Mouse (Mus musculus) frontal cortex, postnatal 36 days (tissue): Measurements from ENCODE around the gene Prss50.
A peak's percentile ranks its signal among the peaks of the same experiment; 100 is the strongest.
"Not testable (repeated sequence)": the region's sequence is repeated elsewhere in the genome, so short reads cannot be mapped to it uniquely, and the experiment has no call there.

Experiments used
- DNase-seq, 2 experiments: peaks; one replicate each; pipeline ENCODE4 v3.0.0; 2022; ENCODE audit warnings: low spot score in 2 of 2

Prss50 gene

GRCm38 (mm10) chr9:110857781-110858472 is at the start of gene Prss50:
Gene Prss50, plus strand, starts transcription at chr9:110857967.
- DNase-seq = no peak

GRCm38 (mm10) chr9:110810051-110810450 is 47.7 kb upstream of the Prss50 start:
- DNase-seq = peak; percentile 5 to 18

GRCm38 (mm10) chr9:110813789-110814188 is 44.0 kb upstream of the Prss50 start, which contains the start of gene Prss44:
Gene Prss44, plus strand, starts transcription at chr9:110813994.
- DNase-seq = no peak

- not testable (repeated sequence) for DNase-seq
These were observed 37.2 kb upstream of the Prss50 start for GRCm38 (mm10) chr9:110820546-110820945.

- no peak for DNase-seq
These were observed 36.3 kb upstream of the Prss50 start for GRCm38 (mm10) chr9:110821436-110821835.

GRCm38 (mm10) chr9:110825426-110825825 is 32.3 kb upstream of the Prss50 start:
- no peak for DNase-seq

- DNase-seq = no peak
These were observed 31.9 kb upstream of the Prss50 start for GRCm38 (mm10) chr9:110825832-110826231.

- no peak for DNase-seq
These were observed 31.4 kb upstream of the Prss50 start, which contains the start of gene Prss43 for GRCm38 (mm10) chr9:110826390-110826789. Gene Prss43, plus strand, starts transcription at chr9:110826690.

- no peak for DNase-seq
These were observed 24.7 kb upstream of the Prss50 start for GRCm38 (mm10) chr9:110833021-110833420.

GRCm38 (mm10) chr9:110834411-110834810 is 23.4 kb upstream of the Prss50 start, which contains the start of gene Prss45:
Gene Prss45, plus strand, starts transcription at chr9:110834588.
- DNase-seq = no peak

GRCm38 (mm10) chr9:110834961-110835360 is 22.8 kb upstream of the Prss50 start:
- no peak for DNase-seq

- DNase-seq = peak; percentile 5 to 28
These were observed 21.7 kb upstream of the Prss50 start for GRCm38 (mm10) chr9:110836112-110836511.

- DNase-seq = no peak
These were observed 16.9 kb upstream of the Prss50 start for GRCm38 (mm10) chr9:110840905-110841304.

- DNase-seq = no peak
These were observed 16.3 kb upstream of the Prss50 start for GRCm38 (mm10) chr9:110841438-110841837.

- DNase-seq = no peak
These were observed 13.6 kb upstream of the Prss50 start, which contains the start of gene Prss46 for GRCm38 (mm10) chr9:110844206-110844605. Gene Prss46, plus strand, starts transcription at chr9:110844506.

- no peak for DNase-seq
These were observed 8.6 kb upstream of the Prss50 start for GRCm38 (mm10) chr9:110849162-110849561.

GRCm38 (mm10) chr9:110855903-110856302 is 1.9 kb upstream of the Prss50 start:
- DNase-seq = no peak

GRCm38 (mm10) chr9:110856920-110857319 is 847 bp upstream of the Prss50 start:
- no peak for DNase-seq

- DNase-seq = no peak
These were observed 756 bp downstream of the Prss50 start for GRCm38 (mm10) chr9:110858523-110858922.

- DNase-seq = no peak
These were observed 1.3 kb downstream of the Prss50 start for GRCm38 (mm10) chr9:110858967-110859596.

- peak; percentile 61 to 76 for DNase-seq
These were observed 13.3 kb downstream of the Prss50 start for GRCm38 (mm10) chr9:110871030-110871429.

- peak in 1 of 2 experiments; percentile 37 for DNase-seq
These were observed 16.2 kb downstream of the Prss50 start for GRCm38 (mm10) chr9:110873681-110874659.
